Mouse (Mus musculus) intestine, postnatal 0 days (tissue): ENCODE measurements around the gene Myl6b. TPM values are rescaled to one million over a fixed set of nuclear protein-coding genes. Genes with fewer than 3 reads are reported as not detected.
A peak's percentile ranks its signal among the peaks of the same experiment; 100 is the strongest.

Experiments
- ATAC-seq: fragments of 200-750 bp; cut with Nextera tagmentation; 2 replicates; pipeline ENCODE4 v1.8.0; 2017; ENCODE audit warnings: mild to moderate bottlenecking, moderate TSS enrichment, moderate library complexity
- H3K27ac ChIP-seq: fragments of 300-500 bp; sonication (generic); 2 replicates; pipeline ENCODE4 v1.5.1; 2014; ENCODE audit warnings: mild to moderate bottlenecking, low read depth, low read length, moderate library complexity
- H3K27me3 ChIP-seq: fragments of 300-500 bp; sonication (generic); replicated peaks from 2 replicates; pipeline ENCODE4 v1.6.1; 2014; ENCODE audit warnings: low read length, mixed read lengths; ENCODE audit not compliant: control insufficient read depth, insufficient read depth
- H3K36me3 ChIP-seq: fragments of 300-500 bp; sonication (generic); 2 replicates; pipeline ENCODE4 v1.6.1; 2014; ENCODE audit warnings: mild to moderate bottlenecking, moderate library complexity; ENCODE audit not compliant: control insufficient read depth, insufficient read depth
- H3K4me1 ChIP-seq: fragments of 300-500 bp; sonication (generic); replicated peaks from 2 replicates; pipeline ENCODE4 v1.6.1; 2014; ENCODE audit warnings: antibody characterized with exemption, low read length, mixed read lengths; ENCODE audit not compliant: control insufficient read depth, insufficient read depth
- H3K4me2 ChIP-seq: fragments of 300-500 bp; sonication (generic); replicated peaks from 2 replicates; pipeline ENCODE4 v1.6.1; 2014; ENCODE audit warnings: low read depth, mild to moderate bottlenecking, moderate library complexity
- H3K4me3 ChIP-seq: fragments of 300-500 bp; sonication (generic); 2 replicates; pipeline ENCODE4 v1.5.1; 2014; ENCODE audit warnings: low read depth, low read length
- H3K9ac ChIP-seq: fragments of 300-500 bp; sonication (generic); 2 replicates; pipeline ENCODE4 v1.6.1; 2014; ENCODE audit warnings: mild to moderate bottlenecking, low read depth, low read length
- H3K9me3 ChIP-seq: fragments of 300-500 bp; sonication (generic); 2 replicates; pipeline ENCODE4 v1.6.1; 2016; ENCODE audit warnings: mixed run types; ENCODE audit not compliant: control insufficient read depth
- CTCF ChIP-seq: sonication (generic); IDR thresholded peaks from 2 replicates; pipeline ENCODE4 v1.5.1; 2016; ENCODE audit warnings: low read depth, mild to moderate bottlenecking, control low read depth, antibody characterized with exemption, moderate library complexity
- WGBS: fragments of 180-500 bp; shearing (Covaris S2); extraction: QIAGEN DNeasy Blood & Tissue Kit; methylation state at CpG from one replicate; pipeline ENCODE4 v1.1.7; 2014; 5-methylcytosine and 5-hydroxymethylcytosine counted together
- polyA plus RNA-seq: library from polyadenylated mRNA; unstranded; fragments of >200 nt; fragmentation: Nextera tagmentation; extraction: Ambion mirVana; gene quantifications from 2 replicates; pipeline ENCODE4 v1.2.1, GENCODE M21; 2015

Myl6b gene
- polyA plus RNA-seq, 1 experiment from 2014 or later: 1.3 TPM

GRCm38 (mm10) chr10:128496509-128497077 lies 1.9 kb downstream of the Myl6b start:
- Histone ChIP-seq H3K4me2 (no peak overlapping the region), H3K9me3 (no peaks in the 10 kb centered on the region), H3K9ac (no peak overlapping the region), H3K27ac (no peak overlapping the region), H3K4me3 (no peak overlapping the region), H3K27me3 (no peaks in the 10 kb centered on the region), H3K4me1 (no peaks in the 10 kb centered on the region), H3K36me3 (no peaks in the 10 kb centered on the region; the same call in 1 of the 2 replicates)
- no peak for TF ChIP-seq CTCF
- 56% methylated on average over 6 of the region's 6 CpGs for WGBS
- ATAC-seq: no peak

GRCm38 (mm10) chr10:128495903-128496302 lies 2.6 kb downstream of the Myl6b start:
- WGBS: 74% methylated on average over 4 of the region's 4 CpGs
- no peak for ATAC-seq

GRCm38 (mm10) chr10:128495270-128495669 lies 3.2 kb downstream of the Myl6b start:
- H3K4me2 ChIP-seq: peak overlapping the region; percentile 91
- peaks cover 4% of the 10 kb centered on the region; the same call in 1 of the 2 replicates for H3K36me3 ChIP-seq
- 80% methylated on average over 2 of the region's 2 CpGs for WGBS
- H3K4me3 ChIP-seq: peak overlapping the region; percentile 94; the same call in 1 of the 2 replicates
- H3K4me1 ChIP-seq: no peaks in the 10 kb centered on the region
- H3K27ac ChIP-seq: no peak overlapping the region
- no peaks in the 10 kb centered on the region for H3K27me3 ChIP-seq
- no peak for ATAC-seq
- TF ChIP-seq CTCF: peak; percentile 29
- 0 out of 2 replicates have a peak overlapping the region, but pooled peaks have one; percentile 90 for H3K9ac ChIP-seq
- no peaks in the 10 kb centered on the region for H3K9me3 ChIP-seq

More at GRCm38 (mm10) chr10:128495903-128496302, 2.6 kb downstream of the Myl6b start:
- Histone ChIP-seq H3K27me3 (no peaks in the 10 kb centered on the region), H3K9me3 (no peaks in the 10 kb centered on the region), H3K9ac (no peak overlapping the region), H3K4me3 (no peak overlapping the region), H3K4me2 (no peak overlapping the region), H3K27ac (no peak overlapping the region), H3K4me1 (no peaks in the 10 kb centered on the region), H3K36me3 (peaks cover 2% of the 10 kb centered on the region; the same call in 1 of the 2 replicates)
- TF ChIP-seq CTCF: no peak

GRCm38 (mm10) chr10:128494667-128495245 lies 3.7 kb downstream of the Myl6b start:
- peak overlapping the region; percentile 90 for H3K9ac ChIP-seq
- H3K4me1 ChIP-seq: no peaks in the 10 kb centered on the region
- peaks cover 5% of the 10 kb centered on the region for H3K36me3 ChIP-seq
- no peak for ATAC-seq
- 47% methylated on average over 11 of the region's 11 CpGs for WGBS
- H3K4me3 ChIP-seq: peak overlapping the region; percentile 94
- H3K9me3 ChIP-seq: no peaks in the 10 kb centered on the region
- H3K27ac ChIP-seq: peak overlapping the region; percentile 95; the same call in 1 of the 2 replicates
- no peaks in the 10 kb centered on the region for H3K27me3 ChIP-seq
- peak; percentile 29; the same call in 1 of the 2 replicates for TF ChIP-seq CTCF
- peak overlapping the region; percentile 91 for H3K4me2 ChIP-seq

GRCm38 (mm10) chr10:128493695-128494666 lies 4.5 kb downstream of the Myl6b start, which contains the start of gene Myl6:
Gene Myl6, minus strand, starts transcription at chr10:128494145.
- Histone ChIP-seq H3K9ac (peak within 1 kb of the TSS; percentile 90), H3K4me2 (peak within 1 kb of the TSS; percentile 91), H3K27ac (peak within 1 kb of the TSS; percentile 95), H3K4me1 (no peaks in the 10 kb centered on the region), H3K9me3 (no peaks in the 10 kb centered on the region), H3K27me3 (no peaks in the 10 kb centered on the region), H3K4me3 (peak within 1 kb of the TSS; percentile 94), H3K36me3 (peaks cover 12% of the 10 kb centered on the region)
- peak; percentile 79 for TF ChIP-seq CTCF
- under 1% methylated on average over 42 of the region's 45 CpGs for WGBS
- ATAC-seq: peak; percentile 88

- Histone ChIP-seq H3K4me1 (no peaks in the 10 kb centered on the region), H3K36me3 (peaks cover 19% of the 10 kb centered on the region), H3K27me3 (no peaks in the 10 kb centered on the region), H3K4me2 (peak overlapping the region; percentile 91), H3K27ac (peak overlapping the region; percentile 95), H3K4me3 (peak overlapping the region; percentile 94), H3K9me3 (no peaks in the 10 kb centered on the region), H3K9ac (peak overlapping the region; percentile 90)
- ATAC-seq: peak; percentile 35
- WGBS: under 1% methylated on average over 12 of the region's 12 CpGs
- TF ChIP-seq CTCF: no peak
Observed at GRCm38 (mm10) chr10:128493319-128493694, 5.2 kb downstream of the Myl6b start.
